Mouse (Mus musculus) brain, adult 2 months (tissue): Measurements from ENCODE around the gene Htt.

Source experiments
- DNase-seq: peaks from one replicate; pipeline ENCODE4 v3.0.0; 2011; ENCODE audit warnings: low read depth, low spot score

Htt gene

DNA sequence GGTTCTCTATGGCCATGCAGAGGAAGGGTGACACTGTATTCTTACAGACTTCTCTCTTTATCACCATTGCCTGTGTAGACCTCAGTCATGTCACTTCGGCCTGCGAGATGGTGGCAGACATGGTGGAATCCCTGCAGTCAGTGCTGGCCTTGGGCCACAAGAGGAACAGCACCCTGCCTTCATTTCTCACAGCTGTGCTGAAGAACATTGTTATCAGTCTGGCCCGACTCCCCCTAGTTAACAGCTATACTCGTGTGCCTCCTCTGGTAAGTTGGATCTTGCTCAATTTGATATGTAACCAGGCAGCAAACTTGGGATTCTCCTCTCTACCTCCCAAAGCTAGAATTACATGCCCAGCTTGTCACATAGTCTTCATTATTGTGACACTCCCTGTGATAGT, 127.7 kb downstream of the Htt start:
- DNase-seq = no peak

GRCm38 (mm10) chr5:34896697-34897453, 135.3 kb downstream of the Htt start:
- DNase-seq = no peak

DNA sequence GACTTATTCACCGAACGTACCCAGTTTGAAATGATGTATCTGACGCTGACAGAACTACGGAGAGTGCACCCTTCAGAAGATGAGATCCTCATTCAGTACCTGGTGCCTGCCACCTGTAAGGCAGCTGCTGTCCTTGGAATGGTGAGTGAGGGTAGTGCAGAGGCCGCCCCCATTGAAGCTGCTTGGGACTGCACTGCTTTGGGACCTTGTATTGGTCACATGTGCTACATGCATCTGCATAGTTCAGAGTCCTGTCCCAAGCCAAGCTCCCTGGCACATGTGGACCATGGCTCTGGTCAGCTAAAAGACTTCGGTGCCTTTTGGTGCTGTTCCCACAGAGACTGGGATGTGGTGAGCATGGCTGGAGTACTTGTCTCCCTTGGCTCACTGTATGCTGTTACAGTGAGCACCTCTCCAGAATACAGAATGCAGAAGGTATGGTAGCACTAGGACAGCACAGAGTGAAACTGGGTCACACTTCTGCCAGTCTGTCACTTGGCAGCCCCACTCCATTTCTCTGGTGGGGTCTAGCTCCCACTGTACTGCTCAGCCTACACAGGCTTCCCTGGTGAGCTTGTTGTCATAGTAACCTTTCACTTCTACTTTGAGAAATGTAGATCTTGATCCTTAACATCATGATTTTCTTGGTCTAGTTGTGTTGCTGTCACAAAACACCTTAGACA, 138.4 kb downstream of the Htt start:
- DNase-seq = peak; percentile 45

- no peak for DNase-seq
Measured at GRCm38 (mm10) chr5:34902371-34902770, 140.8 kb downstream of the Htt start.

- peak; percentile 92 for DNase-seq
Measured at GRCm38 (mm10) chr5:34902811-34903385, 141.4 kb downstream of the Htt start.

GRCm38 (mm10) chr5:34904412-34904811, 142.9 kb downstream of the Htt start:
- DNase-seq = no peak

GRCm38 (mm10) chr5:34907230-34907629, 145.7 kb downstream of the Htt start:
- DNase-seq = no peak

DNA sequence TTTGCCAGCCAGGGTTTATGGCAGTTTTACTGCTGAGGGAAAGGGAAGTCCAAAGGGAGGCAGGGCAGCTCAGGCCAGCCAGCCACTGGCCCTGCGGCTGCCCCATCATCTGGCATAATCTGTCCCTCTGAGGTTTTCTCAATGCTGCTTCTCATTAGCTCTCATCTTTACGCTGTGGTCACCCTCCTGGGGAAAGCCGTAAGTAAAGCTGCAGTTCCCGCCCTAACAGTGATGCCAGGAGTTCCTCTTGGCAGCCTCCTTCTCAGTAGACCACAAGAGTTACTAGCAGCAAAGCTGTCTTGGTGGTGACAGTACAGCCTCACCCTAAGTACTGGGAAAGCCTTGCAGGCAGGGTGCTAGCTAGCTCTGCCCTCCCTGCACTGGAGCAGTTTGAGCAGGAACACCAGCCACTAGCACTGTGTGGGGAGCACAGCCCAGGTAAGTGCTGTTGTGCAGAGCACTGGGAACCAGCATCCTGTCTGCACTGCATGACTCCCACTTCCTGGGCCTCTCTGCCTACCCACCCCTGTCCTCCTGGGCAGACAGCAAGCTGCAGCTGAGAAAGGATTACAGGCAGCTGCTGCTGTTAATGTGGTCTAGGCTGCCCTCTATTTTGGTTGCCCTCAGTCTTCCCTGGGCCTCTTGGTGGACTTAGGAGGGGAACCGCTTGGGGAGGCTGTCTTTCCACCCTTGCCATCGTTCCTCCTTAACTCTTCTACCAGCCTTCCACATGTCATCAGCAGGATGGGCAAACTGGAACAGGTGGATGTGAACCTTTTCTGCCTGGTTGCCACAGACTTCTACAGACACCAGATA, 146.6 kb downstream of the Htt start, which contains the start of gene Msantd1:
TSS of gene Msantd1 (plus strand) at position 103 of the 816 bp plus-strand sequence.
- DNase-seq = no peak

DNA sequence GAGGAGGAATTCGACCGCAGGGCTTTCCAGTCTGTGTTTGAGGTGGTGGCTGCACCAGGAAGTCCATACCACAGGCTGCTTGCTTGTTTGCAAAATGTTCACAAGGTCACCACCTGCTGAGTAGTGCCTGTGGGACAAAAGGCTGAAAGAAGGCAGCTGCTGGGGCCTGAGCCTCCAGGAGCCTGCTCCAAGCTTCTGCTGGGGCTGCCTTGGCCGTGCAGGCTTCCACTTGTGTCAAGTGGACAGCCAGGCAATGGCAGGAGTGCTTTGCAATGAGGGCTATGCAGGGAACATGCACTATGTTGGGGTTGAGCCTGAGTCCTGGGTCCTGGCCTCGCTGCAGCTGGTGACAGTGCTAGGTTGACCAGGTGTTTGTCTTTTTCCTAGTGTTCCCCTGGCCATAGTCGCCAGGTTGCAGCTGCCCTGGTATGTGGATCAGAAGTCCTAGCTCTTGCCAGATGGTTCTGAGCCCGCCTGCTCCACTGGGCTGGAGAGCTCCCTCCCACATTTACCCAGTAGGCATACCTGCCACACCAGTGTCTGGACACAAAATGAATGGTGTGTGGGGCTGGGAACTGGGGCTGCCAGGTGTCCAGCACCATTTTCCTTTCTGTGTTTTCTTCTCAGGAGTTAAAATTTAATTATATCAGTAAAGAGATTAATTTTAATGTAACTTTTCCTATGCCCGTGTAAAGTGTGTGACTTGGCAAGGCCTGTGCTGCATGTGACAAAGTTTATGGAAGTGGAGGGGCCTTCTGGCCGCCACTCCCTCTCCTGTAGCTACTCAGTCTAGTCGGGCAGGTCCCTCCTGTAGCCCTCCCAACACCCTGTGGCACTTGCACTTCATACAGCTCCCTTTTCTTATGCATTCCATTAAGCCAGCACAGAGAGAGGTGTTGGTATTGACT, 147.4 kb downstream of the Htt start:
- DNase-seq = no peak

DNA sequence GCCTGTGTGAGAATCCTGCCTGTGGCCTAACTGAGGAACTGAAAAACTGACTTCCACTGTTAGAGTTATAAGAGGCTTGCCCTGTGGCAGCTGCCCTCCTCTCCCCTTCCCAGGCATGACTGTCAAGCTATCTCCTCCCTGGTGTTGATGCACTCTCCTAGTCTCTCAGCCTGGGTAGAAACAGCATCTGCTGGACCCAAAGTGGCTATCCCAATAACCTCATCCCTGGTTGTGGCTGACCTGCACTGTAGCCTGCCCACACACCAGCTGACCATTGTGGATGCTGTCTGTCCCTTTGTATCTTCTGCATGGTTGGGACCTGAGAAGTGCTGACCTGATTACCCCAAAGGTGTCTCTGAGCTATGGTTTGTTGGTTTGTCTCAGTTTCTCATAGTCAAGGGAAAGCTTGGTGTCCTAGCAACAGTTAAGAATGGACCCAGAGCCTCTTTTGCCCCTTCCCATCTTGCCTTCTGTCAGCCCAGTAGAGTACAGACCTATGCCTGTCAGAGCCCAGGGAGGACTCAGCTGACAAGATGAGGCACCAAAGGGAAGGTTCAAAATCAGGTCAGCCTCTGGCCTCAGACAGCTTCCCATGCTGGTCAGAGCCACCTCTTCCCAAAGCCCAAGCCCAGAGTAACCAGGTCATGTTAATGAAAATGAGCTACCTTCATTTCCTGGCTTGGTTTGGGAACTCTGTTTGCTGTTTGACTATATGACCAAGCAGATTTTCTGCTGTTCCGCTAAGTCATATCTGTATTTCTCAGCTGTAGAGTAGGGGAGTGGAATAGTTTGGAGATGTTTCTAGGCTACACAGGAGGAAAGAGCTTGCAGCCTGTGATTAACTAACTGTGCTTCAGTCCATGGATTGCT, 148.3 kb downstream of the Htt start:
- DNase-seq = no peak

DNA sequence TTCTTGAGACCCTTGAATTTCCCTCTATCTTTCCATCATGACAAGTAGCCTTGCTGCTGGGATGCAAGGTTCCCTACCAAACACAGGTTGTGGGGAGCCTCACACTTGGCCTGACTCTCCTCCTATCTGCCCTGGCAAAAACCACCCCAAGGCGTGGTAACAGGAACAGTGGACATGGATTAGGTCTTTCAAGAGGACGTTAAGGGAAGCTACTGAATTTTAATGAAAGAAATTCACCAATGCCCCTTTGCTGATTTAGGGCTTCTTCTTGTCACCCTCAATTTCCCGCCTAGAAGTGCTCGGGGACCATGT, 148.9 kb downstream of the Htt start:
- no peak for DNase-seq

GRCm38 (mm10) chr5:34915801-34916200, 154.3 kb downstream of the Htt start:
- peak; percentile 86 for DNase-seq

GRCm38 (mm10) chr5:34917234-34917655, 155.7 kb downstream of the Htt start:
- DNase-seq = peak; percentile 78

GRCm38 (mm10) chr5:34918785-34919184, 157.2 kb downstream of the Htt start:
- DNase-seq = no peak

GRCm38 (mm10) chr5:34922531-34922930, 161.0 kb downstream of the Htt start:
- DNase-seq = no peak

DNA sequence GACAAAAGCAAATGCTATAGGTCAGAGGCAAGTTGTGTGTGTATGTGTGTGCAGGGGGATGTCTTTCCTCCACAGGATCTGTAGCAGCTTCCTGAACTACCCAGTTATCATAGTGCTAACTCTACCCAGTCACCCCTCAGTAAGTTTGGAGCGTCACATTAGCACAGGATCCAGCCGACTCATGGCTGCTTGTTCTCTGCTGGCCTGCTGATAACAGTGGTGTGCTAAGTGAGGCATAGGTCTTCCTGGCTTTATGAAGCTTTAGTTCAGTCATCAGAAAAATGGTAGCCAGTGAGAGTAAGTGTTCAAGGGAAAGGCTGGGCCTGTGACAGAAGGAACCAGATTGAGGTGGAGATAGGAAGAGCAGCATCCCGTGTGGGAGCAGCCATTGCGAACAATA, 162.4 kb downstream of the Htt start:
- no peak for DNase-seq

DNA sequence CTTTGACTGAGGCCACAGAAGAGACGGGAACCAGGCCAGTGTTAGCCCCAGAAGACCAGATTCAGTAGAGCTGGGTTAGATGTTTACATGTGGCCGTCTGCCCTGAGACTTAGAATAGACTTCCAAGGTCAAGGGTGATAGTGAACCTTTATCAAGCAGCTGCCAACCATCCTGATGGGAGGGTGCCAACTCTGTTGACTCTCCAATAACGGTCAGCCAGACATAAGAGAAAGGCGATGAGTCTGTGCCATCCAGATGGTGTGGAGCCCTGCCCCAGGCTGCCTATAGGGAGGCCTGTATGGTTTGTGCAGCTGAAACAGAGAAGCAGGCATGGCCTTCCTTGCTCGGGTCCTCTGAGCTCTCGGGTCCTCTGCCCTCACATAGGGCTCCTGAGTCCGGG, 163.0 kb downstream of the Htt start:
- DNase-seq = no peak

DNA sequence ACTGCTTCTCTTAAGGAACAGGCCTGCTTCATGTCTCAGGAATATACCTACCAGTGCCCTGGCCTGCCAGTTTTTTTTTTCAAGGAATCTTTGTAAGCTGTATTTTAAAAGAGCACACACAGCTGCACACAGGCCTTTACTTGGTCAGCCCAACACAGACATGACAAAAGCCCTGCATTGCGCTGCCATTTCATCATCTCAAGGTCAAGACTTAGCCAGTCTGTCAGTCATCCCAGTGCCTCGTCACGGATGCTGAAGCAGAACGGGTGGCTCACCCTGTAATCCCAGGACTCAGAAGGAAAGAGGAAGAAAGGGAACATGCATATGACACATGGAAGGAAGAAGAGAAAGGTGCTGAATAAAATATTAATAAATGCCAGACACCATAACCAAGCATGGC, 166.1 kb downstream of the Htt start:
- DNase-seq = no peak

- DNase-seq = no peak
Measured at GRCm38 (mm10) chr5:34930151-34930975, 168.8 kb downstream of the Htt start.
